In the genomic region with DNA sequence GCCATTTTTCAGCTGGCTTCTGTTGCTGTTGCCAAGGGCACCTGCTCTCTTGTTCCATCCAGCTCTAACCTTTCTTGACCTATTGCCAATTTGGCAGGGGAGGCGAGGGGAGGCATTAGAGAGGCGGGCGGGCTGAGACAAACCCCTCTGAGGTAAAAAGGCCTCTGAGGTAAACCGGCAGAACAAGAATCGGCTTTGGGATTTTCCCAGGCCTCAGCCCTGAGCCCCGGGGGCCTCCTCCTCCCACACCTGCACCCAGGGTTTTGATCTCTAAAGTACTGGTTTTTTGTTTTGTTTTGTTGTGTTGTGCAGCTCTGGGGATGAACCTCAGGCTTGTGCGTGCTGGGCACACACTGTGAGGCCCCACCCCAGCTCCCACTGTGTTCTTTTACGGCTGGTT, we compare ENCODE assay signal across 12 mouse cellular contexts. TPM values are rescaled to one million over a fixed set of nuclear protein-coding genes. Genes with fewer than 3 reads are reported as not detected.
DNase-seq lines count a peak whose midpoint lies in the region; ATAC-seq lines count a peak whose summit lies in the region.
"Had no signal": no experiment of that assay in that cellular context is flagged by ENCODE, and none has a peak within 500 bp of the region (broad histone marks: within the 10 kb centered on the region; RNA-seq: fewer than 3 reads in every experiment).

No protein-coding gene starts in this region.

- H3K9ac ChIP-seq in heart, embryonic 15.5 days: no peak overlapping the region
- no peak overlapping the region; the same call in 1 of the 2 replicates for H3K9ac ChIP-seq in kidney, embryonic 15.5 days
- H3K9ac ChIP-seq in stomach, embryonic 15.5 days: no peak overlapping the region
- H3K9ac ChIP-seq: forebrain, embryonic 13.5 days; hindbrain, embryonic 15.5 days; liver, embryonic 13.5 days; neural tube, embryonic 12.5 days had no signal

- 0 out of 2 replicates have a peak overlapping the region, but pooled peaks have one; percentile 25 for H3K27ac ChIP-seq in heart, embryonic 15.5 days
- peak overlapping the region; percentile 72 for H3K27ac ChIP-seq in kidney, embryonic 15.5 days
- H3K27ac ChIP-seq in stomach, embryonic 15.5 days: peak overlapping the region; percentile 55
- H3K27ac ChIP-seq: forebrain, embryonic 13.5 days; hindbrain, embryonic 15.5 days; liver, embryonic 13.5 days; neural tube, embryonic 12.5 days had no signal

- H3K4me1 ChIP-seq in heart, embryonic 15.5 days (replicated peaks): no peaks in the 10 kb centered on the region
- peaks cover 5% of the 10 kb centered on the region; the same call in 1 of the 2 replicates for H3K4me1 ChIP-seq in kidney, embryonic 15.5 days
- no peaks in the 10 kb centered on the region for H3K4me1 ChIP-seq in stomach, embryonic 15.5 days
- H3K4me1 ChIP-seq: hindbrain, embryonic 15.5 days had no signal

- H3K36me3 ChIP-seq in heart, embryonic 15.5 days: no peaks in the 10 kb centered on the region
- H3K36me3 ChIP-seq in kidney, embryonic 15.5 days: no peaks in the 10 kb centered on the region
- H3K36me3 ChIP-seq in stomach, embryonic 15.5 days: no peaks in the 10 kb centered on the region
- H3K36me3 ChIP-seq: hindbrain, embryonic 15.5 days; liver, embryonic 13.5 days; neural tube, embryonic 12.5 days had no signal

- intact Hi-C loops in left cerebral cortex, postnatal 36 days (cut with DNase I): no loop called here

- no peaks in the 10 kb centered on the region for H3K9me3 ChIP-seq in heart, embryonic 15.5 days (replicated peaks)
- H3K9me3 ChIP-seq in kidney, embryonic 15.5 days (replicated peaks): no peaks in the 10 kb centered on the region
- no peaks in the 10 kb centered on the region for H3K9me3 ChIP-seq in stomach, embryonic 15.5 days
- H3K9me3 ChIP-seq: forebrain, embryonic 13.5 days; hindbrain, embryonic 15.5 days; liver, embryonic 13.5 days; neural tube, embryonic 12.5 days had no signal

- H3K4me2 ChIP-seq in heart, embryonic 15.5 days: no peak overlapping the region
- no peak overlapping the region for H3K4me2 ChIP-seq in kidney, embryonic 15.5 days
- no peak overlapping the region for H3K4me2 ChIP-seq in stomach, embryonic 15.5 days
- H3K4me2 ChIP-seq: forebrain, embryonic 13.5 days; hindbrain, embryonic 15.5 days; liver, embryonic 13.5 days; neural tube, embryonic 12.5 days had no signal

- no peak overlapping the region for H3K4me3 ChIP-seq in heart, embryonic 15.5 days
- H3K4me3 ChIP-seq in kidney, embryonic 15.5 days (replicated peaks): no peak overlapping the region
- H3K4me3 ChIP-seq in stomach, embryonic 15.5 days (replicated peaks): no peak overlapping the region
- H3K4me3 ChIP-seq: forebrain, embryonic 13.5 days; hindbrain, embryonic 15.5 days; liver, embryonic 13.5 days; neural tube, embryonic 12.5 days had no signal

- DNase-seq in heart, adult 8-10 months (ENCODE audit: low spot score): no peak
- peak; percentile 94 for DNase-seq in R1 (ENCODE audit: low read depth, low spot score)
- DNase-seq in cerebellum, postnatal 4 days (ENCODE audit: low spot score in 2 of 2): no peak
- DNase-seq in left cerebral cortex, postnatal 36 days (ENCODE audit: low spot score in 2 of 2): no peak
- DNase-seq in cerebellum, adult 11 months: no peak
- DNase-seq: liver, embryonic 13.5 days had no signal

- no peak for ATAC-seq in heart, embryonic 15.5 days (replicated peaks; ENCODE audit: insufficient number of reproducible peaks, insufficient read depth, low FRiP score, low read depth)
- ATAC-seq in kidney, embryonic 15.5 days (replicated peaks; ENCODE audit: low FRiP score): 0 out of 2 replicates have a peak, but pooled peaks have one; percentile 43
- peak; percentile 65; the same call in 1 of the 2 replicates for ATAC-seq in stomach, embryonic 15.5 days (ENCODE audit: insufficient read depth, low FRiP score, low read depth)
- ATAC-seq: forebrain, embryonic 13.5 days had no signal

- WGBS in heart, embryonic 15.5 days: 69% methylated on average over 8 of the region's 8 CpGs
- 40% methylated on average over 8 of the region's 8 CpGs for WGBS in kidney, embryonic 15.5 days
- WGBS in stomach, embryonic 15.5 days: 54% methylated on average over 8 of the region's 8 CpGs

- no peaks in the 10 kb centered on the region for H3K27me3 ChIP-seq in heart, embryonic 15.5 days
- H3K27me3 ChIP-seq in kidney, embryonic 15.5 days: no peaks in the 10 kb centered on the region
- H3K27me3 ChIP-seq in stomach, embryonic 15.5 days (replicated peaks): no peaks in the 10 kb centered on the region
- H3K27me3 ChIP-seq: forebrain, embryonic 13.5 days; hindbrain, embryonic 15.5 days; liver, embryonic 13.5 days; neural tube, embryonic 12.5 days had no signal

RNA-seq across cellular contexts. Expression of gene Gtf2i, which starts 18.2 kb away (rescaled TPM):
- polyA plus RNA-seq in heart, embryonic 15.5 days (2015; fragmentation: Nextera tagmentation; extraction: Ambion mirVana): 121 and 125 TPM in 2 replicates
- total RNA-seq in heart, adult 8-10 months (2022): 100 to 1,000 TPM; 183 to 210 (median 205) TPM
- polyA plus RNA-seq in kidney, embryonic 15.5 days (2015; fragmentation: Nextera tagmentation; extraction: Ambion mirVana): 196 and 197 TPM in 2 replicates
- polyA plus RNA-seq in stomach, embryonic 15.5 days (2015; fragmentation: Nextera tagmentation; extraction: Ambion mirVana): 154 and 163 TPM in 2 replicates
- total RNA-seq in left cerebral cortex, postnatal 36 days (2021): 100 to 1,000 TPM; 212 to 223 TPM
